Mouse (Mus musculus): ENCODE results near the gene Gpr156.

The Gpr156 gene

DNA sequence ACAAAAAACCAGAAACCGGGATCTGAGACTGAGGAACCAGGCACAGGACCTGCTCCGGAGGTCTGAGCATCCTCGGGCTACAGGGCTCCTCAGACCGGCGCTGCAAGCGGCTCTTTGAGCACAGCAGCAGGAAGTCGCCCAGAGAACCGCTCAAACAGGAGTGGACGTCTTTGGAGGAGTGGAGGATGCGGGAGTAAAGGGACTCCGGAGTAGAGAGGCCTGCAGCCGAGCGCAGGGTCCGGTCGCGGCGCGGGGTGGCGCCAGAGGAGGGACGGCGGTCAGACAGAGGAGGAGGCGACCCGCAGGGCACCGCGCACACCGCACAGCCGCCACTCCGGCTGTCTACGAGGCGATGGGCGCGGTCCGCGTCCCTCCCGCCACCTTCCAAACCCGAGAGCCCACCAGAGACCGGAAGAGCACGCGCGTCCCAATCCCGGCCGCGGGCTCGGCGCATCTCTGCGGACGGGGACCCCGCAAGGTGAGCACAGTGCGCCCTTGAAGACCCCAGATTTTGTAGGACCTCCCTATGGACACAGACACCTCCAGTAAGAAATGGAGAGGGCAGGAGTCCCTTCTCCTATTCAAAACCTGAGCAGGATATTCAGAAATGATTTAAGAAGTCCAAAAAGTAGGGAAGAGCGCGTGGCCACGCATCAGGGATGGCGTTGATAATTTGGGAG lies at the start of gene Gpr156:
Gene Gpr156 (plus strand): TSS at position 359 of the 680 bp plus-strand sequence.
- in situ Hi-C loops (cut with MboI): no loop called here

DNA sequence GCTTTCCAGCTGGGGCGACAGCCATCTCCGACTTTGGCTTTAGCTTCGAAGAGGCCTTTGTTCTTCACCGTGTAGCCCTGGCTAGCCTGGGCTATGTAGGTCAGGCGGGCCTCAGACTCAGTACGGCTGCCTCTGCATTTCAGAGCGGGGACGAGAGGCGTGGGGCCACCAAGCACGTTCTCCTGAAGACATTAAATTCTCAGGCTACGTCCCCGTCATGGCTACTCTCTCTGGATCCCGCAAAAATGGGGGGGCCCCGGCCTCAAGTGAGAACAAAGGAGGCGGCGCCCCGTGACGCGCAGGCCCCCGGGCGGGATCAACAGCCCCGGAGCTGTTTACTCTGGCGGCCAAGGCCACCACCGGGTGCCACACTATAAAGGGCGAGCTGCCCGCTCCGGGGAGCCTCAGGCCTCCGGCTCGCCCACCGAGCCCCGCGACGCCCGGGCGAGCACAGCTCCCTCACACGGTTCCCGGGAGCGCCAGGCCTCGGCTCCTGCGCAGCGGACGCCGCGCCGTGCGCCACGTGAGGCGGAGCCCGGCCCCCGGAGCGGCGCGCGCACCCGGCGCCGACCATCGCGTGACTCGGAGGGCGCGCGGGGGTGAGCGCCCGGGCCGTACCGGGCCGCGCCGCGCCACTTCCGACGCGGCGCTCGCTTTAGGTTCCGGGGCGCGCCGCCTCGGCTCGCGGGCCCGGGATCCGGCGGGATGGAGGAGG lies 48.3 kb upstream of the Gpr156 start, which contains the start of gene Lrrc58:
Gene Lrrc58 (plus strand): TSS at position 599 of the 715 bp plus-strand sequence.
- in situ Hi-C loops (cut with MboI): no loop called here

GRCm38 (mm10) chr16:37868506-37869469 lies 47.5 kb upstream of the Gpr156 start:
- in situ Hi-C loops (cut with MboI): no loop called here

DNA sequence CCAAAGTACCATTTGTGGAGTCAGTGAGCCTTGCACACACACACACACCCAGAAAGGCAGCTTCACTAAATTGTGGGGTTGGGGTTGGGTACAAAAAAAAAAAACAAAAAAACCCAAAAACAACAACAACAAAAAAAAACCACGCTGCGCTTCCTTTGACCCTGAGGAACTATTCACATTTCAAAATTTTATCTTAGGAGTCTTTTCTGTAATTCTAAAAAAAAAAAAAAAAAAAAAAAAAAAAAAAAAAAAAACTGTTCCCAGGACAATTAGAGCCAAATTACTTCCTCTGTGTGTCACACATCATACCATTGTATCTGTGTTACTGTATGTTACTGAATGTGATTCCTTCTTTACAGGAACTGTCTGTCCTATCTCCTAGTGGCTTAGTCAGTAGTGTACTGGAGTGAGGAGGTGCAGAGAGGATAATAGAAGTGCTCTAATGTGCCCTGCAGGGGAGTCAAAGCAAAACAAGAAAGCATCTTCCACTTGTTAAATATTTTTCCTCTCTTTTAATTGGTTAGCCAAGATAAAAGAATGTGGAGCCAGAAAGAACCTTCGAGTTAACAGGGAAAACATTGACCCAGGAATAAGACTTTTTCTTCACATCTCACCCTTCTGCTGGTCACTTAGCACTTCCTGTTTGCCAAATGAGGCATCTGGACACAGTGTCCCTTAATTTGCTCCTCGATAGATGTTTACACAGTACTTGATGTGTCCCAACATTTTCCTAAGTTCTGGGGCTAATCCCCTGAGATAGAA lies 46.6 kb upstream of the Gpr156 start:
- in situ Hi-C loops (cut with MboI): no loop called here

GRCm38 (mm10) chr16:37871112-37871715 lies 45.1 kb upstream of the Gpr156 start:
- in situ Hi-C loops (cut with MboI): no loop called here

DNA sequence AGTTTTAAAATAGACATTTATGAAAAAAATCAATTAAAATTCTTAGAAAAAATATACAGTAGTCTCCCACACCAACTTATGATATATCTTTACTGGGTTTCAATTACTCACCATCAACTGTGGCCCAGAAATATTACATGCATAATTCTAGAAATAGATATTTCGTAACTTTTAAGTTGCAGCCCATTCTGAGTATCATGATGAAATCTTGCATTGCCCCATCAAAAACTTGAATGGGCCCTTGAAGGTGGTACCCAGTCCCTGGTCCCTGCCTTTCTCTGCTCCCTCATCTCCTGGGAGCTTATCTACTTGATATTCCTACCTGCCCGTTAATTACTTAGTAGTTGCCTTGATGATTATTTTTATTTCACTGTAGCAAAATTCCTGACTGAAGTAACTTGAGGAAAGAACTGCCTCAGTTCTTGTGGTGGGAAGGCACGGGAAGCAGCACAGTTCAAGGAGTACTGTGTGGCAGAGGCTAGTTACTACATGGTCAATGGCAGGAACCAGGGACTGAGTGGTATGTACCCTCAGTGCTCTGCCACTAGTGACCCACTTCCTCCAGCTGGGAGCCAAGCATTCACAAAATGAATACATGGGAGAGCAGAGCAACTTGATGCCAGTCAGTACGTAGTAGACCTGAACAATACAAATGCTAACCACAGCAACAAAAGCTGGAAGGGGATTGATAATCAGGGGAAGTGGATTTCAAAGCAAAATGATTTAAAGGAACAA lies 41.6 kb upstream of the Gpr156 start:
- in situ Hi-C loops (cut with MboI): no loop called here

DNA sequence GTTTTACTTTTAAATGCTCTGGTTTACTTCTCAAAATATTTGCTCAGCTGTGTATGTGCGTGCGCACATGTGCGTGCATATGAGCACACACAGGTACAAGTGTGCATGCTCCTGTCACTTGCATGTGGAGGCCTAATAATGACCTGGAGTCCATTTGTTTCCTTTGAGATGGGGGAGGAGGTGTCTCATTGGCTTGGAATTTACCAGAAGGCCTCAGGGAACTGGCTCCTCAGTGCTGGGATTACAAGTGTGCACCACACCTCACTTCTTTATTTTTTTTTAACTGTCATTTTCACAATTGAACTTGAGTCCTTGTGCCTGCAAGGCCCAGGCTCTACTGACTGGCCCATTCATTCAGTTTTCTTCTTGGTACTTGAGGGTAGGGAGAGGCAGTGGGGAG lies 38.9 kb upstream of the Gpr156 start:
- in situ Hi-C loops (cut with MboI): no loop called here

DNA sequence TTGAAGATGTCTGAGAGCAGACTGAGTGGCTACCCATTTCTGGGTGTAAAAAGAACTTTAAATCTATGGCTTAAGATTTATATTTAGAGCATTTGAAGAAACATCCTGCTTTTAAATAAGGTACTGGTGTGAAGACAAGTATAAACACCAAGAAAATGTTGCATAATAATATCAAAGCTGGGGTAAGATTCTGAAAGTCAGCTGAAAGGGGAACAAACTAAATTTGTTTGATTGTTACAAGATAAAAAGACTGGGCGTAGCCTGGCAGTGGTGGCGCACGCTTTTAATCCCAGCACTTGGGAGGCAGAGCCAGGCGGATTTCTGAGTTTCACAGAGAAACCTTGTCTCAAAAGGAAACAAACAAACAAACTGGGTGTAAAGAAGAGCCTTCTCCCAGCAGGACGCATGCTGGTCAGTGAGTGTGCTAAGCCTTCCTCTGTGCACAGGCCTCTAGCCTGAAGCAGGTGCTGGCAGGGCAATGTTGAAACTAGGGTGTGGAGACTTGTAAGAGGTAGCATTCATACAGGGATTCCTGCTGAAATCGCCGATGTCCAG lies 37.3 kb upstream of the Gpr156 start:
- in situ Hi-C loops (cut with MboI): no loop called here

- in situ Hi-C loops (cut with MboI): no loop called here
Observed at GRCm38 (mm10) chr16:37879750-37880419, 36.4 kb upstream of the Gpr156 start.

- in situ Hi-C loops (cut with MboI): no loop called here
Observed at GRCm38 (mm10) chr16:37881168-37881567, 35.1 kb upstream of the Gpr156 start.

GRCm38 (mm10) chr16:37888986-37889385 lies 27.3 kb upstream of the Gpr156 start:
- in situ Hi-C loops (cut with MboI): no loop called here

DNA sequence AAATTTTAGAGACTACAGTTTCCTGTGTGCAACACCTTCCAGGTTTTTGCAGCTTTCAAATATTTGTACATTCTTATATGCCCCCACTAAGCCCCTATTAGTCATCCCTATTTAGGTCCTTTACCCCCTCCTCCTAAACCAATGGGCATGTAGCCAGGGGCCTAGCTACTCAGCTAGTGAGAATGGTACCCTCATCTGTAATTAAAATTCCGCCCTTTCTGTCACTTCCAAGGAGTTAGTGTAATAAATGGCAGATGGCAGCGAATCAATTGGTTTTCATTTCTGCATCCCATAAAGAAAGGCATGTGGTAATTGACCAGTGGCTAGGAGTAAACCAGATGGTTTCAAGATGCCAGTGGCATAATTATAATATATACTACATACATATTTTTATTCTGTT lies 23.6 kb upstream of the Gpr156 start:
- in situ Hi-C loops (cut with MboI): no loop called here

DNA sequence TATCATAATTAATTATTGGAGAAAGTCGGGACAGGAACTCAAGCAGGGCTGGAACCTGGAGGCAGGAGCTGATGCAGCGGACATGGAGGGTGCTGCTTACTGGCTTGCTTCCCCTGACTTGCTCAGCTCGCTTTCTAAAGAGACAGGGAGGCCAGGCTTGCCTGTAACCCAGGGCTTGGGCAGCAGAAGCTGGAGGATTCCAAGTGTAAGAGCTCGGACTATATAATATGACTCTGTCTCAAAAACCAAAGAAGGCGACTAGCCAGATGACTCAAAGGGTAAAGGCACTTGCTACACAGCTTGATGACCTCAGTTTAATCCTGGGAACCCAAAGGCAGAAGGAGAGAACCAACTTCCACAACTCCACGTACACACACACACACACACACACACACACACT lies 22.9 kb upstream of the Gpr156 start:
- in situ Hi-C loops (cut with MboI): no loop called here

DNA sequence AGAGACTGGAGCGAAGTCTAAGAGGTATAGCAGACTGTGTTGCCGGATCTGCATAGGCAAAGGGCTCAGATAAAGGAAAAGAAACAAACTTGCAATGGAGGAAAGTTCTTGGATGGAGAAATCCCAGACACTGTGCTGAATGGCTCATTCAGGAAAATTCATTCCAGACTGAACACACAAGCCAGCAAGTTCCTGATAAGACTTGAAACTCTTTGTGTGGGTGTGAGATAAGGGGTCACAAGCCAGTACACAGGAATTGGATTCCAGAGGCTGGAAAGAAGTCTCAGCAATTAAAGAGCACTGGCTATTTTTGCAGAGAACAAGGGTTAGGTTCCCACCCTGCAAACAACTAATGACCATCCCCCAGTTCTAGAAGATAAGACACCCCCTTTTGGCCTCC lies 22.4 kb upstream of the Gpr156 start:
- in situ Hi-C loops (cut with MboI): no loop called here

- in situ Hi-C loops (cut with MboI): no loop called here
Observed at GRCm38 (mm10) chr16:37898790-37899189, 17.5 kb upstream of the Gpr156 start.

DNA sequence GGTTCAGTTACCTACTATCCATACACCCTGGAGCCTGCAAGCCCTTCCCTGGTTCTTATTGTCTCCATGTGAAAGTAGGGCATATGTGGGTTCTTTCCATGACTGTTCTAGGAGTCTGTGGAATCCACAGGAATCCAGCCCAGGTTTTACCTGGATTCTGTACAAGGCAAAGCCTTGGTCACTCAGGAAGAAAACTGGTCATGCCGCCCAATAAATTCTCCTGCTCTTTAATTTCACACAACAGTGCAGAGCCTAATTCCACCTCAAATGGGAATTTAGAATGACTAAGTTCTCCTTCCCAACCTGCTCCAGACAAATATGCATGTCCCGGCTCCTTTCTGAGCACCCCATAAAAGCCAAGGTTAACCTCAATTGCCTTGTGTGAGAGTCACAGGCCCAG lies 16.9 kb upstream of the Gpr156 start:
- in situ Hi-C loops (cut with MboI): no loop called here

- in situ Hi-C loops (cut with MboI): no loop called here
Observed at GRCm38 (mm10) chr16:37901318-37901717, 15.0 kb upstream of the Gpr156 start.

GRCm38 (mm10) chr16:37906456-37906855 lies 9.8 kb upstream of the Gpr156 start:
- in situ Hi-C loops (cut with MboI): no loop called here

DNA sequence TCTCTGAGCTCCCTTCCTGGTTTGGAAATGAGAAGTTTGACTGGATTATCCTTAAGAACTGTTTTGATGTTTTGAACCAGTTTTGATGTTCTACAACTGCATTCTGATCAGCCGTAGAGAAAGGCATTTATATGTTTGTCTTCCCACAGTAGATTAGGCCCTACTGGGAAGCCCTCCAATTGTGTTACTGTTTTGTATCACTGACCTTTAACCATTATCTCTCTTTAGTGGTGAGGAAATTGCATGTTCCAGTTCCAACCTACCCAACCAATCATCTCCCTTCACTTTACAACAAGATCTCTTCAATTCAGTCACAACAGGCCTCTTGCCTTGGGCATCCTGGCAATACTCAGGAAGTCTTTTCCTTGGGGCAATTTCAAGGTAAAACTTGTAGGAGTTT lies 5.2 kb upstream of the Gpr156 start:
- in situ Hi-C loops (cut with MboI): no loop called here

DNA sequence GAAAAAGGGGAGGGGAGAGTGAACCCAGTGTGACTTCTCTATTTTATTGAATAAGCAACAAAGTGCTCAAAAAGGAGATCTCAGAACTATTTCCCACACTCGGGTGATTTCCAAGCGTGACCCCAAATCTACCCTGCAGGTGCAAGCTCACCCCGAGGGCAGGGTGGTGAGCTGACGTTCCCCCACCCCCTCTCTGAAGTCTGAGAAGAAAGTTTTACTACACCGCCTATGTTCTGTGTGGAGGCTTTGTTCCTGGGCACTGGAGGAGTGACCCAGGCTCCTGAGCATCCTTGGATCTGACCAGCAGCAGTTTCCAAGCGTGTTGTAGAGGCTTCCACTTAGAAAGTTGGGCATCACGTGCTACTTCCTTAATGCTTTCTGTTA lies 514 bp downstream of the Gpr156 start:
- in situ Hi-C loops (cut with MboI): no loop called here
